Mouse (Mus musculus): Measurements from ENCODE around the gene Itga5.

Itga5 gene

DNA sequence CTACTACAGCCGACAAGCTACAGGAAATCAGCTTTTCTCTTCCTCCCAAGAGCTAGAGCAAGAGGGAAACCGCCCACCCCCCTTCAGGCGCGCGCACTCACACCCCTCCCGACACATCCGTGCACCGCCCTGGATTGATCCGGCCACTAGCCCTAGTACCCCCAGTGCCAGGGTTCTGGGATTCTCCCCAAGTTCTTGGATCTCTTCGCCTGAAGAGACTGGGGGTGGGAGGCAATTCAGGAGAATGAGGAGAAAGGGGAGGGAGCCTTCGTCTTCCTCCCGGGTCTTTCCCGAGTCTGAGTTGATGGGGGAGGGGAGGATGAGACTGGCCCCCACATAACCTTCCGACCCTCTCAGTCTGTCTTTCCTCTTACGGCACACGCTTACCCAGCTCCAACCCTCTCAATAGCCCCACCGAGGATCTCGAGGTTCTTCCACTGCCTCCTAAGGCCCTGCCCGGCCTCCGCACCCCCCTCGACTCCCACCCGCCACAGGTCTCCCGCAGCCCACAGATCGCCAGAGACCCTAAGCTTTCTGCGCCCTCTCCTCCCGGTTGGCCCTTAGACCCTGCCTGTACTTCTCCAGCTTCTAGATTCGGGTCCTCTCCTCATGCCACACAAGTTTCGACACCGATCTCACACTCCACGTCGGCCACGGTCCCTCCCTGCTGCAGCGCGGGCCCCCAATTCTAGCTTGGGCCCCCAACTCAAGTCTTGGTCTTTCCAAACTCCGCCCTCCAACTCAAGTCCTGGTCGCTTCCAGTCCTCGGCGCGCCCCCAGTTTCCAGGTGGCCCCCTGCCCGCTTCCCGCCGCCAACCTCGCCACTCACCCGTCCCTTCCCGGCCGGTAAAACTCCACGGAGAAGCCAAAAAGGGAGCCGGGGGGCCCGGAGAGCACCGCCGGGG is 840 bp downstream of the Itga5 start:
- DNase-seq (ENCODE audit: low read depth, low spot score) = peak; percentile 68

DNA sequence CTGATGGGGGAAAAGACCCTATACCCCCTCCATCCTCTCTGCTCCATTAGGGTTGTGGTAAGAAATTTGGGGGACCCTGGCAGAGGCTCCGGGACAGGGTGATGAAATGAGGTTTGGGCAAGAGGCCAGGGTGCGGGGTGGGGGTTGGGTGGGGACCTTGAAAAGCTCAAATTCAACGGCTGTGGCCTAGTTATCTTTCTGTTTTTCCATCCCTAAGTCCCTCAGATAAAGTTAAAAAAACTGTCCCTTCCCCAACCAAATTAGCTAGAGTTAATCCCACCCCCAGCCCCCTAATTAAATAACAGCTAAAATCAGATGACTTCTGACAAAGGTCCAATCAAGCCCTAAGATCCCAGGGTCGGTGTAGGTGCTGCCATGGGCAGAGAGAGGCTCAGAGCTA is 1.8 kb downstream of the Itga5 start:
- no peak for DNase-seq (ENCODE audit: low read depth, low spot score)

DNA sequence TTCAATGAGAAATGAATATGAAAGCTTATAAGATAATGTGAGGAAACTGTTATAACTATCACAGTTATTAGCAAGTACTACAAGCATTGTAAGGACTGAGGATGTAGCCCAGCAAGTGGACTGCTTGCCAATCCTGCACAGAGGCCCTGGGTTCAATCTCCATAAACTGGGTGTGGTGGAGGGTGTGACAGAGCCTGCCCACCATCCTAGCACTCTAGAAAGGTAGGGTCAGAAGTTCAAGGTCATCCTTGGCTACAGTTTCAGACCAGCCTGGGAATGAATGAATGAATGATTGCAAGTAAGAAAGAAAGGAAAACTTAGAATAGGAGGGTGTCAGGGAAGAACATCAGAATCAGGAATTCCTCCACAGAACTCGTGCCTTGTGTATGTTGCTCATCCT is 2.8 kb downstream of the Itga5 start:
- DNase-seq (ENCODE audit: low read depth, low spot score) = peak; percentile 92

DNA sequence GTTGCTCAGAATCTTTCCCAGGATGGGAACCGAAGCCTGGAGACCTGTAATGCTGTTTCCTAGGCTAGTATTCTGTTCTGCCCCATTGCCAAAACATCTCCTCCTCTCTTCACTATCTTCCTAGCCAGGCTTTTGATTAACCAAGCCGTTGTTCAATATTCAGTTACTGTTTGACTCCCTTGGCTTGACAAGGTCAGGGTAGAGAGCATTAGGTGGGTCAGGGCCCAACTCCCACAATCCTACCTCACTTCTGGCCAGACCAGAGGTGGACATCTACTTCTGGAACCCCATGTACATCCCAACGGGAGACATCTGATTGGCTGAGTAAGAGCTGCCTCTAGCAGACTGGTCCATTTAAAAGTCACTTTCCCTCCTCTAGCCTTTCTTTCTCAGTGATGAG is 3.6 kb downstream of the Itga5 start:
- DNase-seq (ENCODE audit: low read depth, low spot score) = no peak

DNA sequence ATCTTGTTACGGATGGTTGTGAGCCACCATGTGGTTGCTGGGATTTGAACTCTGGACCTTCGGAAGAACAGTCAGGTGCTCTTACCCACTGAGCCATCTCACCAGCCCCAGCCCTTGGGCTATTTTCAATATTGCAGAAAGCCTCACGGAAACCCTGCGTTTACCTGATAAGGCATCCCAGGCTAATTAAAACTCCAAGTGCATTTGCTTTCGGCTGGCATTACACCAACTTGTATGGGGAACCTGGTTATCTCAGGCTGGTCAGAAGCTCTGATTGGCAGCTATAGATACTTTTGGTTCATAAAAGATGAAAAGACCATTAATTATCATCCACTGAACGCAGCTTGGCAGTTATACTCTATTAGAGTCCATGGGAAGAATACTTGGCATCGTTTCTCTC is 4.2 kb downstream of the Itga5 start:
- no peak for DNase-seq (ENCODE audit: low read depth, low spot score)

DNA sequence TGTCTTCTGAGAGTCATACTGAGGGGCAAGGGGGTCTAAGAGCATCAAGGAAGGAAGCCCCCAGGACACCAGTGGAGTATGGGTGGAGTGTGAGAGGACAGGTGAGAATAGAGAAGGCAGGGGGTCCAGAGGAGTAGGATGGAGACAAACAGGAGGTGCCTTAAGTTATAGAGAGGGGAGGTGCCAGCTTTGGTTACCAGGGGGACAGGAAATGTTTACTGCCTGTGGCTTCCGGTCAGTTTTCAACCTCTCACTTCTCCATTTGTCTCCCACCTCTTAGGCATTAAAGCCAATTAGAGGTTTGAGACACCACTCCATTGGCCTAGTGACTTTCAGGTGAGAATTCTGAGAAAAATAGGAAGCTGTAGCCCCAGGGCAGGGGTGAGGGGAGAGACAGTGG is 5.3 kb downstream of the Itga5 start:
- DNase-seq (ENCODE audit: low read depth, low spot score) = no peak

DNA sequence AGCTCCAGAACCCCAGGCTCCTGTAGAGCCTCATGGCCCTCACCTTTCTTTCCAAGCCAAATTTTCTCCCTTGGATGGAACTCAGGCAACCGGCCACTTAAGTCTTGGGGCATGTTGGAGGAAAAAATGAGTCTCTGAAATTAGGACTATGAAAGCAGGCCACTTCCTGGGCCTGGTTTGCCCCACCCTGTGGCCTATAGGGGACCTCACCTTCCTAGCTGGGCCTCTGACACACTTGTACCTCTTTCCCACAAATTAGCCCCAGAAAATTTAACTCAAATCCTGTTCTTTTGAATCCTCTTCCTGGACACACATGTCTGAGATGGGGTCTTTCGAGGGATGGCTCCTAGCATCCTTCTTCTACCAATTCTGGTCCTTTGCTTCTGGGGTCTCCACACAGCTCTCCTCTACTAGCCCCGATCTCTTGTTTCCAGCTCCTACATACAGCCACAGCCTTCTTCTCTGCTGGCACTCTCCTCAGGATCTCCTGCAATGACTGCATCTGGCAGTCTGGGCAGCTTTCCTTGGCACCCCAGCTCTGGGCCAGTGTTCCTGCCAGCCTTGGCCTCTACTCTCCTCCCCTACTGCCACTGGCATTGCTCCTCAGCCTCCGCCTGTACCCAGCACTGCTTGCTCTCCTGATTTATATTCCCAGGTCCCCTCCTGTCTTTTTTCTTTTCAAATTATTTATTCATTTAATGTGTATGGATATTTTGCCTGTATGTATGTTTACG is 6.5 kb downstream of the Itga5 start:
- no peak for DNase-seq (ENCODE audit: low read depth, low spot score)

DNA sequence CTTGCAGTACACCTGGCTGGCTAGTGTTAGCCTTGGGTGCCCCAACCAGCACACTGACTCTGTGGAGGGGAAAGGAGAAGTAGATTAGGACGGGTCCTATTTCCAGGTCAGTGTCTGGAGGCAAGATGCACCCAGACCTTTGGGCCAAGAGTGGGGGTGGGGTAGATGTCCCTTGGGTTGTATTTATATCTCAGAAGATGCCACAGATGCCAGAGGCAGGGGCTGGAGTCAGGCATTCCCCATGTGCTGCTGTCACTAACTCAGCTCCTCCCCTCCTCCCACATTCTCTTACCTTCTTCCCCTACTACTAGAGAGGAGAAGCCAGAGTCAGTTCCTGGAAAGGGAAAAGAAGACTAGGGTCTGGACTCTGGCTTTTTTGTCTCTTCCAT is 7.4 kb downstream of the Itga5 start:
- no peak for DNase-seq (ENCODE audit: low read depth, low spot score)

DNA sequence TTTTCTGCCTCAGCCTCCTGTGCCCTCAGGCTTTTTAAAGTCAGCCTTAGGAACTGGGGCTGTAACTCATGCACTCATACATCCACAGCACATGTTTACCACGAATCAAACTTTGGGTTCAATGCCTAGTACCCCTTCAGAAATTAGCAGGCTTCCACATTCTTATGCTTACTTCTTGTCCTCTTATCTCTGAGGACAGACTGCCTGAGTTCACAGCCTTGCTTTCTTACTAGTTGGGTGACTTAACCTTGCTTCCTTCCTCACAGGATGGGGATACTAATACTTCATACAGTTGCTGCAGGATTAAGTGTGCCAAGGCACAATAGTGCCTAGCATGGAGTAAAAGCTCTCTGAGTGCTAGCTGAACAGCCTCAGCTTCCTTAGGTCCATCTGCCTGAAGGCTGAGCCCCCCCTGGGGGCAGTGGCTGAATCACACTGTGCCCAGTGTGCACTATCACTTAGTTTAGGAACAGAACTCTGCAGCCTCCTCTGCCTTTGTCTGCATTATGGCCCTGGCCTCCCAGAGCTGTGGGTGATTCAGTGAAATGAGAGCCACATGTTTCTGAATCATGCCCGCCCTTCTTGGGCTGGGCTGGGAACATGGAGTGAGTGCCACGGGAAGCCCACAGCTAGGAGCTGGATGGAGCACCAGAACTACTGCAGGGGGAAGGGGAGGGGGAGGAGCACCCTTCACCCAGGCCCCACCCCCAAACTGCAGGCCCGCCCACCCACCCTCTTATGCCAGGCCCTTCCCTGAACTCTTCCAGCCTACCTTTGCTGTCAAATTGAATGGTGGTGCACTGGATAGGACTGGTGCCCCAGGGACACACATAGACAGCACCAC is 8.1 kb downstream of the Itga5 start:
- DNase-seq (ENCODE audit: low read depth, low spot score) = peak; percentile 53

DNA sequence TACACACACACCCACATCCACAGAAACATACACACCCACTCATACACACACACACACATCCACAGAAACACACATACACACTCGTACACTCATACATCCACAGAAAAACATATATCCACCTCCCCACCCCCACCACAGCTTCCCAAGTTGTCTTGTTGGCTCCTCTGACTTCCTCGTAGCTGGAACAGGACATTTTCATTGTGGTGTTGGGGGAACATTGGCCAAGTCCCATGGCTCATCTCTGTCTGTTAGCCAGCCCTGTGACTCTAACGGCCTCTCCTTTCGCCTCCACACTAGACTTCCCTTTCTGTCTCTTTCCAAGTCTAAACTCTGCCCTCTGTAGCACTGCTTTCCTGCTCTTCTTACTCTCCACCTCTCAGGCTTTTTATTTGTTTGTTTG is 8.7 kb downstream of the Itga5 start:
- no peak for DNase-seq (ENCODE audit: low read depth, low spot score)

DNA sequence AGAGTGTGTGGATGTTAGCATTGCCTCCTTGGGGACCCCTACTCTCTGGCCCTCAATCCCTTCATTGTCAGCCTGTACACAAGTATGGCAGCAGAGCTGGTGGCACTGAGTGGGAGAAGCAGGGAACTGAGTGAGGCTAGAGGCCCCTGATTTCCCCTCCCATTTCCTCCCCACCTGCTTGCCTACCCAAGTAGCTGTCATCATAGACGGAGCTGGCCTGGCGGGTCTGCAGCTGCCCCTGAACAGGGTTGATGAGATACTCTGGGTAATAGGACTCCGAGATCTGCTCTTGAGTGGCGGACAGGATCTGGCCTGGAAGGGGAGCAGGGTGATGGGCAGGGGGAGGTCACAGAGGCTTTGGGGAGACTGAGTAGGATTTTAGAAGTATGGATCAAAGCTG is 10.4 kb downstream of the Itga5 start:
- DNase-seq (ENCODE audit: low read depth, low spot score) = no peak

DNA sequence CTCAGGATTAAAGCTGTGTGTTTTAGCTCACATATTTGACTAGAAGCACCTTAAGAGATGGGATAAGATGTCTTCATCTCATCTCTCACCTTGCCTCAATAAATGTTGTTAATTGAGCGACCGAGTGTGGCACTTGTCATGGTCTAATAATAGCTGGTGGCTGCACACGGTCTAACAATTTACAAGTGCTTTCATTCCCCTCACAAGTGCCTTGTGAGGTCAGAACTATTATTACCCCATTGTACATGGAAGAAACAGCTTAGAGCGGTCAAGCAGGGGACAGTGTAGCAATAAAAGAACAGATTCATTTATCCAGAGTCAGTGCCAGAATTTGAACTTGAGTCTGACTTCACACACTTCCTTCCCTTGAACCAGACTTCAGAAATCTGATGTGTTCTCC is 11.1 kb downstream of the Itga5 start:
- DNase-seq (ENCODE audit: low read depth, low spot score) = no peak

DNA sequence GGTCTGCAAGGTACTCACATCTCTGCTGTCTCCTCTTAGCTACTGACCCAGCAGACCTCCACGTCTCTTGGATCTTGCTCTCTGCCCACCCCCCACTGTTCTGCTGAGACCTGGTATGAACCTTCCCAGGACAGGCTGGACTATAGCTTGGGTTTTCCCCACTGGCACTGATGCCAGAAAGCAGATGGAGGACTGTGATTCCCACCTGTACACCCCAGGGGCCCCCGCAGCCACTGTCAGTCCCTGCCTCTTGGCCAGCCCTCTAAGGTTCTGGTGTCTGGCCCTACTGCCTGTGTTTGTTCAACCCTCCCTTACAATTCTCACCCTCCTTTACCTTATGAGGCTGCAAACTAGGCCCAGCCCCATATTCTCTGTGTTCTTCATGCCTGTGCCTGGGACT is 11.9 kb downstream of the Itga5 start:
- DNase-seq (ENCODE audit: low read depth, low spot score) = no peak

DNA sequence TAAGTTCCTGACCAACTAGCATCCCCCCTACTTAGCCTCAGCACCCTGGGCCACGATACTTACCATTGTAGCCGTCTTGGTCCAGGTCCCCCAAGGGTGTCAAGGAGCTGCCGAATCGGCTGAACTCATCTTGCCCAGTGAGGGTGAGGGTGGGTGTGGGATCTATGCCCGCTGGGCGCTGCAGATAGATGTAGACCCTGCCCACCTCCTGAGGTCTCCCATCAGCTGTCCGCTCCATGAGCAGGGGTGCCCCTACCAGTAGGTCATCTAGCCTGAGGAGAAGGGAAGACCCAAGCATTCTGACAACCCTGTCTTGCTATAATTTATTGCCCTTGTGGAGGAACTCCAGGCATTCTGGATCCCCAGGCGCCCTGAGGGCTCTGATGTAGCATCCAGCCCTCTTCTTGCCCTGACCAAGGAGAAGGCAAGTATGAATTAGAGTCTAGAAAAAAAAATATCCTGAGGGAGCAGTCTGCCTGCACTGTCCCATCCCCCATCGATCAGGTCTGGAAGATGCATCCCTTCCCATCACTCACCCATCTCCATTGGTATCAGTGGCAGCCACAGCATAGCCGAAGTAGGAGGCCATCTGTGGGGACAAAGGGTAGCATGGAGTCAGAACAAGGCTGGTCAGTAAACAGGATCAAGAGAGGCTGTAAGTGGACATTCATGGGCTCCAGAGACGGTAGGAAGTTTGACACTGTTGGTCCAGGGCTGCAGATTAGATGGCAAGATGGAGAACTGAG is 12.9 kb downstream of the Itga5 start:
- no peak for DNase-seq (ENCODE audit: low read depth, low spot score)

DNA sequence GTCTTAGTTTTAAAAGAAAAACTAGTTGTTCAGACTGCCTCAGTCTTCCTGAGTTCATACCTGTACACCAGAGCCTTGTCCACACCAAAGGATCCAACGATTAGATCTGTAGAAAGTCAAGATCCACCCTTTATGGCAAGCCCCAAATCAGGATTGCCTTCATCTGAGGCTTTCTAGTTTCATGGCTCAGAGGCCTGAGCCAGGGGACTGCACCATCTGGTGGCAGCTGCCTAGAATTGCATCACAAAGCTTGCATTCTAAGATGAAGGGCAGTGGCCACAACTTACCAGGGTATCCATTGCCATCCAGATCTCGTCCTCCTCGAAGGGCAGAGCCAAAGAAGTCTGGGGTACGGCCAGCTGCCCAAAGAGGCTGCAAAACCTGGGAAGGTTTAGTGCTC is 13.7 kb downstream of the Itga5 start:
- peak; percentile 81 for DNase-seq (ENCODE audit: low read depth, low spot score)

DNA sequence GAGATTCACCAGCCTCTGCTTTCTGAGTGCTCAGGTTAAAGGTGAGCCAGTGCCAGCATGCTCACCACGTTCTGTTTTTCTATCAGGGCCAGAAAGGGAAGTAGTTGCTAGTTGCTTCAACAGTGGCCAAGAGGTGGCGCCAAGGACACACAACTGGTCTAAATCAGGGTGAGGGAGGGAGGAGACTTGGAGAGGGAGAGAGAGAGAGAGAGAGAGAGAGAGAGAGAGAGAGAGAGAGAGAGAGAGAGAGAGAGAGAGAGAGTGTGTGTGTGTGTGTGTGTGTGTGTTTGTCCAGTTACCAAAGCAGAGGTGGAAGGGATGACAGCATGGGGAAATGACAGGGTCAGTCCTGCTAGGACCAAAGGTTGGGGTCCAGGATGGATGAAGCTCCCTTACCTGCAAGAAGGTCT is 19.3 kb downstream of the Itga5 start:
- peak; percentile 83 for DNase-seq (ENCODE audit: low read depth, low spot score)

DNA sequence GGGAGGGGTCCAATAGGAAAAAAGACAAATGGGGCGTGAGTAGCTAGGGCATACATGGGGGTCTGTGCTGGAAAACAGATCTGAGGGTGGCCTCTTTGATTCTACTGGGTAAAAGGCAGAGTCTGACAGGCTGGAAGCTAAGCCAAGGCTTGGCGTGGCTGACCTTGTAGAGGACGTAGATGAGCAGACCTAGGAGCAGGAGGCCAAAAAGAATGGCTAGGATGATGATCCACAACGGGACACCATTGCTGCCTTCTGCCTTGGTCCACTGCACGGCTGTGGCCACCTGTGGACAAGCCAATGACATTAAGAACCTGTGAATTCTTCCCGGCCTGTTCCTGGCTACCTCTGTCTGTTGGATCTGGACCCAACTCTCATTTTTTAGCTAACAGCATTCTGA is 20.8 kb downstream of the Itga5 start:
- no peak for DNase-seq (ENCODE audit: low read depth, low spot score)

DNA sequence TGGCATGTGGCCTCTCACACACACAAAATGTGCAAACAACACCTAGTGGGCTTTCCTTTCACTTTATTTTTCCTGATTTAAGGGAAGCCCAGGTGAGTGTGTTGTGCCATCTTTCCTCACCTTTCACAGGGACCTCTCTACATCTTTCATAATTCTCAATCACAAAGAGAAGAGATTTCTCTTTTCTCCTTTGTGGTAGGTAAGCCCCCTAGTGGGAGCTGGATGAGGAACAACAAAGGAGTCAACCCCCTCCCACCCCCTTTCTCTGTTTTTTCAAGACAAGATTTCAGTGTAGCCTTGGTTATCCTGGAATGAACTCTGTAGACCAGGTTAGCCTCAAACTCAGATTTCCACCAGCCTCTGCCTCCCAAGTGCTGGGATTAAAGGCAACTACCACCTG is 23.0 kb downstream of the Itga5 start:
- DNase-seq (ENCODE audit: low read depth, low spot score) = peak; percentile 53

DNA sequence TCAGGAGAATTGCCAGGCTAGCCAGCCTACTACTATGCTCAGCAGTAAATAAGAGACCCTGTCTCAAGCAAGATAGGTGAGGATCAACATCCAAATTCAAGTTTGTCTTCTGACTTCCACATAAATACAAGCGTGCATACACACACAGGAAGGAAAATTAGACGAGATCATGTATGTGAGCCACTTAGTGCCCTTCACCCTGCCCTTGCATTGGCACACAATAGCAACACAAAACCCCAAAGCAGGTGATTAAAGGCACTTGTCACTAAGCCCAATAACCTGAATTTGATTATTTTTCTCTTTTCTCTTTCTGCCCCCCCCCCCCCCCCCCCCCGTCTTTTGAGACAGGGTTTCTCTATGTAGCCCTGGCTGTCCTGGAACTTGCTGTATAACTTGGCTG is 23.6 kb downstream of the Itga5 start:
- no peak for DNase-seq (ENCODE audit: low read depth, low spot score)

DNA sequence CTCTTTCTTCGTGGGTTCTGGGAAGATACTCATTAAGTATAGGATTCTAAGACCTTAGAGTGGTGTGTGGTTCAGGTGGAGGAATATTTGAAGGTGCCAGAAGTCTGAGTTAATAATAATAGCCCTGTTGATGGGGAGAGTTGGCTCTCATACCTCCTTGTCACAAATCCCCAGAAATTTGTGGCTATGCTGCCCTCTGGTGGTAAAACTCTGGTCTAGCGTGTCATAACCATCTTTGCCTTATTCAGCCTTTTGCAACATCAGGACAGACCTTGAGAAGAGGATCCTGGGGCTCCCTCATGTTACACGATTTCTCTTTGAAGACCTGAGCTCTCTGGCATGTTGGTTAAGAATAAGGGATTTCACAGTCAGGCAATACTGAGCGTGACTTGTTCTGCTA is 24.1 kb downstream of the Itga5 start:
- DNase-seq (ENCODE audit: low read depth, low spot score) = peak; percentile 87

DNA sequence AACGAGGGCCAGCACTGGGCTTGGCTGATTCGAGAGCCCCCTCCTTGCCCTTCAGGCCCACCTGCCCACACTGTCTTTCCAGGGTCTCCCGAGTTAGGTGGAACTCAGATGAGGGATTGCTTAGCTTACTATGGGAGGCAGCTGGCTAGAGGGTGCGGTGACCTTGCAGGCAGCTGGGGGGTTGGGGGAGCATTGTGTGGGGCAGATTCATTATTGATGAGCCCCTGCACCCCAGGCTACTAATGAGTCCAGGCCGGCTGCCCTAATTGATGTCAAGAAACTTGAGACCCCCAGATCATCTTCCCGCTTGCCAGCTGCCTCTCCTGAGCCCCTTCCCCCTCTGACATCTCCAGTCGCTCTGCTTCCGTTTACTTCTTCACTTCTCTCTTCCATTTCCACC is 25.0 kb downstream of the Itga5 start:
- DNase-seq (ENCODE audit: low read depth, low spot score) = no peak

DNA sequence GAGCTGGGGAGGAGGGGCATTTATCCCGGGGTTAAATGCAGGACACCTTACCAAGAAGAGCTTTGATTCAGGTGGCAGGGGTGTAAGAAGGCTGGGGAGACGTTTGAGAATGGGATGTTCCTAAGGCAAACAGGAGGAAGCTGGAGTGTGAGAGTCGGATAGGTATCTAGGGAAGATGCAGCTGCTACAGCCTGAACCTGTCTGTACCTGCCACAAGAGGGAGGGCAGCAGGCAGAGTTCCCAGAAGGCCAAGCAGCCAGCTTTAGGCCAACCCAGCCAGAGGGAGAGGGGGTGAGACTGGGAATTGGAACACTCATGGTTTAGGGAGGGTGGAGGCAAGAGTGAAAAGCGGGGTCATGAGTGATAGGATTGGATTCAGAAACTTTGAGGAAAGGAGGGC is 25.8 kb downstream of the Itga5 start:
- peak; percentile 64 for DNase-seq (ENCODE audit: low read depth, low spot score)

Data from R1 (cell line).